Mouse (Mus musculus) v-Abl transformed pro-B cells (cell line): ENCODE results near the gene Slc4a4.

Experiments used
- in situ Hi-C, 2 experiments: fragments of 400-800 bp; cut with MboI; formaldehyde crosslinking; loops; one replicate each; pipeline ENCODE4 v1.15.1; 2025; ENCODE audit not compliant: unreplicated experiment in 2 of 2

Slc4a4 gene

GRCm38 (mm10) chr5:88886668-88887555 is at the start of gene Slc4a4:
Gene Slc4a4, plus strand, starts transcription at chr5:88886818.
- in situ Hi-C loops, result loop anchor here in 1 of 2 experiments (10.0 kb wide), 1 partner anchor 498 kb away; no protein-coding TSS in a partner anchor

DNA sequence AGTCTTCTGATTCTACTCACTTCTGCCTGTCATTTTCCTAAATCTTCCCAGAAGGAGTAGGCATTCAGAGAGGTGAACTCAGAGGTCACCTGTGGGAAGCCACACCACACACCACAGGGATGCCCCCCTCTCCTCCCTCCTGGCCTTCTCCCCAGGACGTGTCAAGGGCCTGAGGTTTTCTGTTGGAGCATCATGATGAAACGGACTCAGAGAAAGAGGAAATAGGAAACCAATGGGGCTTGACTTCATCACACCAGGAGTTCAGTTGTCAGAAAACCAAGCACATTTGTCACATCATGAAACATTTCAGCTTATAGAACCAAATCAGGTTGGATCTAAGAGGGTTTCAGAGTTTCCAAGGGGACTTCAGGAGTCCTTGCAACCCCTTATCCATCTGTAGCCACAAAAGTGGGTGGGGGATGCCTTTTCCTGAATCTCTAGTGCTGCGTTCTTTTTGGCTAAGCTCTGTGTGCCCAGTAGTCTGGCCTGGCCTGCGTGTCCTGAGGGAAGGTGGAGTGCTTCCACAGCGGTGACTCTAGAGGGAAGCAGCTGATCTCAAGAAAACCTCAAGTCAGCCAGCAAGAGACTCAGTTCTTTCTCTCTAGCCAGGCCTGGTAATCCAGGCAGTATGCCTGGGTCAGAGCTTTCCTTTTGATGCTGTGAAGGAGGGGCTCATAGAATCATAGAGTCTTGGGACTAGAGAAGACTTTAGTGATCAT is 46.4 kb upstream of the Slc4a4 start:
- in situ Hi-C loops, result no loop called here

- in situ Hi-C loops, result no loop called here
Measured at GRCm38 (mm10) chr5:88857311-88857710, 29.3 kb upstream of the Slc4a4 start.

DNA sequence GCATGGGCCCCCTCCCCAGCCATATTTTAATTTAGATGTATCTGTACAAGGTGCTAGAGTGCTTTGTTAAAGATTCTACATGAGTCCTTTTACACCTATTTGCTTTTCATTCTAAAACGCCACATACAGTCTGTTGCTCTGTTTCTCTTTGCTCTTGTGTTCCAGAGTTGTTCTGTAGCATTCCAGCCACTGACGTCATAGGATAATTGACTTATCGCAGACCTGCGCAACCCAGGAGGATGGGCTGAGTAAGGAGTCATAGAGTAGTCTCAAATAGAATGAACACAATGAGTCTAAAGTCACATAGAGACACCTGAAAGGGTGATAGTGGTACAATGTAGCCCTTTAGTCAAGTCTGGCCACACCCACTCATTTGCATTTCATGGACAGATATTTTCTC is 28.8 kb upstream of the Slc4a4 start:
- in situ Hi-C loops, result no loop called here

DNA sequence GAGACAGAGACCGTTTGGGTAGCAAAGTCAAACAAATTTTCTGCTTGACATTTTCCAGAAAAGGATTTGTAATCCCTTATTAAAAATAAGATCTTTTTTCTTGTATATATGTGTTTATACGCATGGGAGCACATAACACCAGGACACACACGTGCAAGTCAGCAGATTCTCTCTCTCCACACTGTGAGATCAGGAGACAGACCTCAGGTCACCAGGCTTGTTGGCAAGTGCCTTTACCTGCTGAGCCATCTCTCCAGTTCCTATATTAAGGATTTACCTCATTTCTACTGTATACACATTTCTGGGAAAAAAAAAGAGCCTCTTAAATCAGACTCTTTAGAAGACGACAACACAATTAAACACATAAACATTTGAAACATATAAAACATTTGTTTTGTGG is 28.4 kb upstream of the Slc4a4 start:
- in situ Hi-C loops, result no loop called here

GRCm38 (mm10) chr5:88862163-88862562 is 24.5 kb upstream of the Slc4a4 start:
- in situ Hi-C loops, result no loop called here

DNA sequence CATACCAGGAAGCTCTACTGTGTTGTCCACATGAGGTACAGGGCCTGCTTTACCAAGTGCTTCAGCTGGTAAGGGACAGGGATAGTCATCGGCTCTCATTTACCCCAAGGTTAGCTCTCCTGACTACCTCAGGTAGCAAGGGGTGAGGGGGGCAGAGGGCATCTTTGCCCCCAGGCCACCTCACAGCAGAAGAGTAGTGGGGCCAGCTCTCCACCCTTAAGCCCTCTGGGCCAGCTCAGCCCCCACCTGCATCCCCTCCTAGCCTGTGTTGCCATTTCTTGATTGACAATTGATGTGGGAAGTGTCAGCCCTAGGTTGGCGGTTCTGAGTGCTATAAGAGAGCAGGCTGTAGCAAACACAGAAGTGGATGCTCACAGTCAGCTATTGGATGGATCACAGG is 23.8 kb upstream of the Slc4a4 start:
- in situ Hi-C loops, result no loop called here

GRCm38 (mm10) chr5:88884101-88884500 is 2.5 kb upstream of the Slc4a4 start:
- in situ Hi-C loops, result loop anchor here in 1 of 2 experiments (10.0 kb wide), 1 partner anchor 501 kb away; no protein-coding TSS in a partner anchor

- in situ Hi-C loops, result loop anchor here in 1 of 2 experiments (10.0 kb wide), 1 partner anchor 499 kb away; no protein-coding TSS in a partner anchor
Measured at GRCm38 (mm10) chr5:88885503-88885902, 1.1 kb upstream of the Slc4a4 start.

GRCm38 (mm10) chr5:88885944-88886343 is 674 bp upstream of the Slc4a4 start:
- in situ Hi-C loops, result loop anchor here in 1 of 2 experiments (10.0 kb wide), 1 partner anchor 499 kb away; no protein-coding TSS in a partner anchor

- in situ Hi-C loops, result loop anchor here in 1 of 2 experiments (10.0 kb wide), 1 partner anchor 498 kb away; no protein-coding TSS in a partner anchor
Measured at GRCm38 (mm10) chr5:88886349-88886667, 310 bp upstream of the Slc4a4 start.

DNA sequence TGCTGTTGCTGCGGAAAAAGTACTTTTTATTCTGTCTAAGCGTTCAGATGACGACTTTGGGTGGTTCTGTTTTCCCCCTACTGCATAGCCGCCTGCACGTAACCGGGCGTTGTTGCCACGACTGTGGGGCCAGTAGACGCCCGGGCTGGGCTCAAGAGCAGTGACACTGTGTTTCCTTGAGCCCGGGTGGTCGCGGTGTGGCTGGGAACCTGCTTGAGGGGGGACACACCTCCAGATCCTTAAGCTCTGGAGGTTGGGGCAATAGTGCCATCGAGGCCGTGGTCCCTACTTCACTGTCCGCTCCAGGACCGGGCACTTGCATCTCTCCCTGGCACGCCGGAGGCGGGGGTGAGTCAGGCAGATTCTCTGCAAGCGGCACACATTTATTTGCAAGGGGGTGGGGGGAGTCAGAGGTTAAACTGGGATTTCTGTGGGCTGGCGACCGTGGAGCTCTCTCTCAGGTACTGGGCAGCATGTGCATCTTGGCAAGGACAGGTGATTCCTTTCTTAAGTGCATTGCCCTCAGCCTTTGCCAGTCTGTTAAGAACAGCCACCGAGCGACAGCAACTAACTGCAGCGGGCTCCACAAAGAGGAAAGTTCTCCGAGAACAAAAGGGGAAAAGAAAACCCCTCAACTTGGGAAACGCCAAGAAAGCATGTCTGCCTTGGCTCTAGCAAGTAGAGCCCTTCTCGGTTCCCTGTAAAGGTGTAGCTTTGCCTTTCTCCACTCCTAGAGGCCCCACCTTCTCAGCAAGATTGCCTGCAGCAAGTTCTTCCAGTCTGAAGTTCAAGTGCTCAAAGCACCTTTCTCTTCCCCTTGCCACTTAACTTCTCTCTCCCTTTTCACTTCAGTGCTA is 1.2 kb downstream of the Slc4a4 start:
- in situ Hi-C loops, result loop anchor here in 1 of 2 experiments (10.0 kb wide), 1 partner anchor 497 kb away; no protein-coding TSS in a partner anchor

- in situ Hi-C loops, result loop anchor here in 1 of 2 experiments (10.0 kb wide), 1 partner anchor 496 kb away; no protein-coding TSS in a partner anchor
Measured at GRCm38 (mm10) chr5:88888413-88888700, 1.7 kb downstream of the Slc4a4 start.

GRCm38 (mm10) chr5:88889326-88889725 is 2.7 kb downstream of the Slc4a4 start:
- in situ Hi-C loops, result loop anchor here in 1 of 2 experiments (10.0 kb wide), 1 partner anchor 495 kb away; no protein-coding TSS in a partner anchor

DNA sequence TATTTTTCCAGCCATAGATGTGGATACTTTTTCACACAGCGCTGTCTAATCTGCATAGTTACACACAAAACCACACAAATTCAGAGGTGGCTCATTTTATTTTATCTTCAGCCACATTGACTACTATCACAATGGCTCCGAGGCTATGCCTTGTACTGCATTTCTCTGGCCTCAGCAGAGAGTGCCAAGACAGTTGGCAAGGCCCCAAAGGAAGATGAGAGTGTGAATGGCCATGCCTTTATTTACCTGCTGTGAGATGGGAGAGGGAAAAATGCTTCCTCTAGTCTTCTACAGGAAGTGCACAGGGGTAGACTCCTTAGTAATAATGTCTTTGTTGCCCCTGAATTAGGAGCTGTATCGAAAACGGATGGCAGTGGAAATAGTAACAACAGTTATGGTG is 3.5 kb downstream of the Slc4a4 start:
- in situ Hi-C loops, result no loop called here

- in situ Hi-C loops, result no loop called here
Measured at GRCm38 (mm10) chr5:88896574-88896973, 10.0 kb downstream of the Slc4a4 start.

DNA sequence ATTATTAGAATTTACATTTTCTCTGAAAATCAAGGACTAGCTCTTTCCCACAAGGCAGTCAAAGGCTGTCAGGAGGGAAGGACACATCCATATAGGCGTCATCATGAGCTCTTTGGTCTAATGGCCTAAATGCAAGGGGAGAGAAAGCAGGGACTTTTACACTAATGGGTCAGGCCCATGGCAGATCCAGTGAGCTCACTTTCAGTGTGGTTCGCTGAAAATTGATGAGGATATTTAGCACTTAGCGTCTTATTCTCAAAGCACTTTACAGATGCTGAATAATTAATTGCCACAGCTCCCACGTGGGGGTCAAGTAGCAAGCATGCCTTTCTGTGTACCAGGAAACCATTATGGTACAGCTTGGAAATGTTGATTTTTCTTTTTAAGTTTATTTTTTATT is 16.5 kb downstream of the Slc4a4 start:
- in situ Hi-C loops, result loop anchor here in 1 of 2 experiments (25.0 kb wide), 1 partner anchor 484 kb away; no protein-coding TSS in a partner anchor

DNA sequence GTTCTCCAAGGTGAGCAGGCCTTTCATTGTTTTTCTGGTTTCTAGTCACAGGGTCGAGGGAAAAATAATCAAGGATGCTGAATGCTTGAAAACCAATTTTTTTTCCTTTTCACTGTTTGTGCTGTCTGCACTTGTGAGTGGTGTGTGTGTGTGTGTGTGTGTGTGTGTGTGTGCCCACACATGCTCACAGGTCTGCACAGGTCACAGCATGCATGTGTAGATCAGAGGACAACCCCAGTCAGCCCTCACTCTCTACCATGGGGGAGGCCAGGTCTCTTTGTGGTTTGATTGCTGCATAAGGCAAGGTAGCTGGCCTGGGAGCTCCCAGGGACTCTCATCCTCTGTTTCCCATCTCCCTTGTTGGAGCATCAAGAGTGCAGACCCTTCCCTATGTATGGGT is 16.9 kb downstream of the Slc4a4 start:
- in situ Hi-C loops, result loop anchor here in 1 of 2 experiments (25.0 kb wide), 1 partner anchor 484 kb away; no protein-coding TSS in a partner anchor

DNA sequence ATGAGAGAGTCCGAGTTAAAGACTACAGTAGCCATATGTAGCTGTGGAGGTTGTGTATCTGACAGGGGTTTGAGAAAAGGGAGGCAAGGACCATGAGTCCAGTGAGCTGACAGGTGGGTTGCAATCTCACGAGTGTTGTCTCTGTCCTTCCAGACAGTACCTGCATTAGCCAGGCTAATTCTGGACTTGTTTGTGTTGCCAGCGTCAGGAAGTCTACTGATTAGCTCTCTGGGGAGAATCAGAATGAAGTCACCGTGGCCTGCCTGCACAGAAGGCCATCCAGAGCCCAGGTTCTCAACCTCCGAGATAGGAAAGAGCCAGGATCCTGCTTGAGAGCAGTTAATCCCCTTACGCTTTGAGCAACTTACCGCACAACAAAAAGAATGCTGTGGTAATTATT is 18.2 kb downstream of the Slc4a4 start:
- in situ Hi-C loops, result loop anchor here in 1 of 2 experiments (25.0 kb wide), 1 partner anchor 482 kb away; no protein-coding TSS in a partner anchor

- in situ Hi-C loops, result loop anchor here in 1 of 2 experiments (25.0 kb wide), 1 partner anchor 480 kb away; no protein-coding TSS in a partner anchor
Measured at GRCm38 (mm10) chr5:88907615-88908014, 21.0 kb downstream of the Slc4a4 start.
